Comparison of ENCODE assay signal across 10 mouse cellular contexts in the genomic region with DNA sequence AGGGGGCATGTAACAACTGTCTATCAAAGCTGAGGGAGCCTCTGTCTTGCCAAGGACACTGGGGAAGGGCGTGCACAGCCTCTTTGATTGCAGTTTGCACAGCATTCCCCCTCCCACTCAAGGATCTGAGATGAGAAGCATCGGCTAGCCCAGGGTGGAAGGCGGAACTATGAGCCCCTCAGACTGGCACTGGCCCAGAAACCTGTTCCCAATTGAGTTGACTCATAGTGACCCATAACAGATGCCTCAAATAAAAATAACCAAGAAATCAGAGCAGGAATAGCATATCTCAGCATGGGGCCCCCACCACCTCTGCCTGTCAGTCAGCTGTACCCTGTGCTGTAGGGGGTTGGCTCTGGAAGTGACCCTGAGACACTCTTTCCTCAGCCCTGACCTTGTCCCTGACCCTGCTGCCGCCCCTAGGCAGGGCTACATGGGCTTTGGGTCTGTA.
DNase-seq lines count a peak whose midpoint lies in the region; ATAC-seq and TF ChIP-seq lines count a peak whose summit lies in the region.
"Had no signal": no experiment of that assay in that cellular context is flagged by ENCODE, and none has a peak within 500 bp of the region (broad histone marks: within the 10 kb centered on the region; RNA-seq: fewer than 3 reads in every experiment).

No protein-coding gene starts in this region.

- 26% methylated on average over 4 of the region's 4 CpGs for WGBS in heart, postnatal 0 days
- 52% methylated on average over 4 of the region's 4 CpGs for WGBS in heart, adult 2 months
- WGBS in embryonic facial prominence, embryonic 13.5 days, result 21% methylated on average over 4 of the region's 4 CpGs

- TF ChIP-seq EP300 in heart, postnatal 0 days (IDR thresholded peaks at IDR 0.05; ENCODE audit: low read depth), result no peak
- no peak for TF ChIP-seq EP300 in heart, adult 2 months (IDR thresholded peaks at IDR 0.05; ENCODE audit: insufficient read depth, low read depth, low read length)

- no peak for TF ChIP-seq POLR2A in heart, adult 2 months (IDR thresholded peaks at IDR 0.05; ENCODE audit: insufficient read depth, low read depth, low read length)

- H3K9me3 ChIP-seq in heart, postnatal 0 days (replicated peaks; ENCODE audit: control insufficient read depth, low read length), result no peaks in the 10 kb centered on the region
- no peaks in the 10 kb centered on the region for H3K9me3 ChIP-seq in embryonic facial prominence, embryonic 13.5 days
- H3K9me3 ChIP-seq: stomach, embryonic 15.5 days had no signal

- H3K79me2 ChIP-seq in heart, adult 2 months (replicated peaks; ENCODE audit: control insufficient read depth, insufficient read depth, low read length), result no peaks in the 10 kb centered on the region
- H3K79me2 ChIP-seq in C2C12 (ENCODE audit: control insufficient read depth, insufficient read depth), result no peaks in the 10 kb centered on the region

- intact Hi-C loops in heart, adult 2 months (cut with DNase I), result no loop called here

- DNase-seq in heart, postnatal 0 days (ENCODE audit: low spot score), result peak; percentile 26
- DNase-seq in heart, adult 2 months, result no peak
- peak; percentile 34 for DNase-seq in 3T3-L1 (ENCODE audit: low read depth, low spot score)
- no peak for DNase-seq in kidney, postnatal 10 days
- no peak for DNase-seq in layer of hippocampus, postnatal 36 days
- no peak for DNase-seq in kidney, adult 18-20 months
- DNase-seq: gastrocnemius, adult 2 months had no signal

- no peak overlapping the region for H3K9ac ChIP-seq in heart, postnatal 0 days (replicated peaks; ENCODE audit: low read depth, low read length)
- no peak overlapping the region for H3K9ac ChIP-seq in heart, adult 2 months (ENCODE audit: low read depth, low read length)
- no peak overlapping the region for H3K9ac ChIP-seq in embryonic facial prominence, embryonic 13.5 days
- H3K9ac ChIP-seq: stomach, embryonic 15.5 days had no signal

- H3K36me3 ChIP-seq in heart, postnatal 0 days (replicated peaks; ENCODE audit: control insufficient read depth, insufficient read depth, low read length), result no peaks in the 10 kb centered on the region; the same call in 1 of the 2 replicates
- no peaks in the 10 kb centered on the region for H3K36me3 ChIP-seq in heart, adult 2 months (ENCODE audit: control insufficient read depth, insufficient read depth, low read length)
- H3K36me3 ChIP-seq in C2C12 (ENCODE audit: control insufficient read depth, insufficient read depth), result peaks cover 8% of the 10 kb centered on the region
- H3K36me3 ChIP-seq in embryonic facial prominence, embryonic 13.5 days, result peaks cover 22% of the 10 kb centered on the region

- no peak overlapping the region for H3K27ac ChIP-seq in heart, postnatal 0 days (ENCODE audit: low read depth)
- H3K27ac ChIP-seq in heart, adult 2 months, result no peak overlapping the region
- H3K27ac ChIP-seq in embryonic facial prominence, embryonic 13.5 days, result peak overlapping the region; percentile 52
- H3K27ac ChIP-seq: gastrocnemius, adult 2 months; stomach, embryonic 15.5 days had no signal

- H3K79me3 ChIP-seq in C2C12 (ENCODE audit: low read depth), result no peaks in the 10 kb centered on the region

- no peaks in the 10 kb centered on the region for H3K27me3 ChIP-seq in heart, postnatal 0 days (ENCODE audit: control insufficient read depth, insufficient read depth, low read length)
- H3K27me3 ChIP-seq in heart, adult 2 months (ENCODE audit: control insufficient read depth, insufficient read depth, low read length), result no peaks in the 10 kb centered on the region
- H3K27me3 ChIP-seq in C2C12 (ENCODE audit: control insufficient read depth, insufficient read depth, insufficient read length), result no peaks in the 10 kb centered on the region
- no peaks in the 10 kb centered on the region for H3K27me3 ChIP-seq in embryonic facial prominence, embryonic 13.5 days
- H3K27me3 ChIP-seq: stomach, embryonic 15.5 days had no signal

- TF ChIP-seq CTCF in heart, postnatal 0 days (IDR thresholded peaks at IDR 0.05; ENCODE audit: low read depth), result no peak
- TF ChIP-seq CTCF in heart, adult 2 months (IDR thresholded peaks at IDR 0.05), result no peak
- no peak for TF ChIP-seq CTCF in C2C12 (IDR thresholded peaks at IDR 0.05; ENCODE audit: control insufficient read depth, insufficient read depth, insufficient read length)

- no peak overlapping the region for H3ac ChIP-seq in C2C12 (ENCODE audit: control insufficient read depth, insufficient read length, low read depth)

- H3K4me3 ChIP-seq in heart, postnatal 0 days (ENCODE audit: low read depth, low read length), result no peak overlapping the region
- H3K4me3 ChIP-seq in heart, adult 2 months, result no peak overlapping the region
- no peak overlapping the region for H3K4me3 ChIP-seq in C2C12 (ENCODE audit: insufficient read depth, poor library complexity, severe bottlenecking)
- no peak overlapping the region for H3K4me3 ChIP-seq in embryonic facial prominence, embryonic 13.5 days
- H3K4me3 ChIP-seq: gastrocnemius, adult 2 months; stomach, embryonic 15.5 days had no signal

- no peaks in the 10 kb centered on the region for H3K4me1 ChIP-seq in heart, postnatal 0 days (ENCODE audit: control insufficient read depth, insufficient read depth)
- no peaks in the 10 kb centered on the region for H3K4me1 ChIP-seq in heart, adult 2 months (ENCODE audit: control insufficient read depth, insufficient read depth, low read length)
- peaks cover 26% of the 10 kb centered on the region for H3K4me1 ChIP-seq in embryonic facial prominence, embryonic 13.5 days
- H3K4me1 ChIP-seq: stomach, embryonic 15.5 days had no signal

- no peak overlapping the region for H3K4me2 ChIP-seq in heart, postnatal 0 days (ENCODE audit: low read depth, low read length)
- no peak overlapping the region for H3K4me2 ChIP-seq in embryonic facial prominence, embryonic 13.5 days
- H3K4me2 ChIP-seq: stomach, embryonic 15.5 days had no signal

- peak; percentile 81 for ATAC-seq in heart, postnatal 0 days (ENCODE audit: insufficient read depth, low read depth)
- ATAC-seq in embryonic facial prominence, embryonic 13.5 days (ENCODE audit: insufficient number of reproducible peaks, insufficient read depth, low FRiP score, low TSS enrichment, low read depth), result peak; percentile 38; the same call in 1 of the 2 replicates

TF ChIP-seq in C2C12, 6 proteins besides CTCF, POLR2A, EP300 and RAD21:
- TF ChIP-seq MYOD1 (IDR thresholded peaks at IDR 0.05; ENCODE audit: control insufficient read depth, insufficient read length, low read depth) (peak; percentile 85), CEBPB (IDR thresholded peaks at IDR 0.05; ENCODE audit: low read depth) (no peak), MAX (IDR thresholded peaks at IDR 0.05) (no peak), FOSL1 (IDR thresholded peaks at IDR 0.05; ENCODE audit: insufficient read depth, low read length, poor library complexity, severe bottlenecking) (peak; percentile 12), MYOG (IDR thresholded peaks at IDR 0.05; ENCODE audit: control insufficient read depth, extremely low read depth, insufficient read length) (no peak), USF1 (IDR thresholded peaks at IDR 0.05; ENCODE audit: low read depth) (no peak)

Comparison
In these comparisons a context has a peak if more than half of its experiments do, and no peak if none do; other contexts are left out.
1. DNase-seq: peak in heart, postnatal 0 days (single experiment) and 3T3-L1 (single experiment); none in heart, adult 2 months (0 of 2), kidney, postnatal 10 days (single experiment), layer of hippocampus, postnatal 36 days (0 of 2) and kidney, adult 18-20 months (single experiment).